Mouse (Mus musculus): ENCODE data around the gene Taf5. TPM values are rescaled to one million over a fixed set of nuclear protein-coding genes. Genes with fewer than 3 reads are reported as not detected.

Taf5 gene
- polyA plus RNA-seq (2015; fragmentation: Nextera tagmentation; extraction: Ambion mirVana): 5.7 and 5.8 TPM in 2 replicates

GRCm38 (mm10) chr19:47067096-47067882 is at the start of gene Taf5:
Gene Taf5, plus strand, starts transcription at chr19:47067746.
- Histone ChIP-seq H3K9ac (peak within 1 kb of the TSS; percentile 97), H3K36me3 (peaks cover 15% of the 10 kb centered on the region), H3K27ac (peak within 1 kb of the TSS; percentile 88), H3K27me3 (no peaks in the 10 kb centered on the region), H3K9me3 (no peaks in the 10 kb centered on the region), H3K4me3 (peak within 1 kb of the TSS; percentile 100), H3K4me2 (replicated peaks) (peak within 1 kb of the TSS; percentile 80), H3K4me1 (peaks cover 11% of the 10 kb centered on the region)
- ATAC-seq (ENCODE audit: low FRiP score, low read depth): peak; percentile 81
- WGBS: 10% methylated on average over 49 of the region's 49 CpGs

GRCm38 (mm10) chr19:47017831-47018230 is 49.7 kb upstream of the Taf5 start:
- Histone ChIP-seq H3K27ac (no peak overlapping the region), H3K27me3 (peaks cover 67% of the 10 kb centered on the region), H3K9me3 (no peaks in the 10 kb centered on the region), H3K9ac (no peak overlapping the region), H3K36me3 (no peaks in the 10 kb centered on the region), H3K4me2 (replicated peaks) (no peak overlapping the region), H3K4me1 (peaks cover 21% of the 10 kb centered on the region), H3K4me3 (no peak overlapping the region)
- WGBS: 9% methylated on average over 3 of the region's 3 CpGs
- ATAC-seq (ENCODE audit: low FRiP score, low read depth): no peak

- 36% methylated on average over 2 of the region's 2 CpGs for WGBS
- no peak for ATAC-seq (ENCODE audit: low FRiP score, low read depth)
- H3K4me3 ChIP-seq: no peak overlapping the region
- H3K4me2 ChIP-seq (replicated peaks): no peak overlapping the region
- peaks cover 21% of the 10 kb centered on the region for H3K4me1 ChIP-seq
- H3K27me3 ChIP-seq: peaks cover 62% of the 10 kb centered on the region
- no peak overlapping the region for H3K27ac ChIP-seq
- H3K9me3 ChIP-seq: no peaks in the 10 kb centered on the region
- H3K9ac ChIP-seq: no peak overlapping the region
- H3K36me3 ChIP-seq: no peaks in the 10 kb centered on the region
Observed at GRCm38 (mm10) chr19:47018330-47018729, 49.2 kb upstream of the Taf5 start.

- Histone ChIP-seq H3K9ac (no peak overlapping the region), H3K4me1 (peaks cover 19% of the 10 kb centered on the region), H3K4me3 (no peak overlapping the region), H3K4me2 (replicated peaks) (no peak overlapping the region), H3K27ac (no peak overlapping the region), H3K36me3 (no peaks in the 10 kb centered on the region), H3K27me3 (peaks cover 52% of the 10 kb centered on the region), H3K9me3 (no peaks in the 10 kb centered on the region)
- 22% methylated on average over 6 of the region's 6 CpGs for WGBS
- no peak for ATAC-seq (ENCODE audit: low FRiP score, low read depth)
Observed at GRCm38 (mm10) chr19:47019326-47019725, 48.2 kb upstream of the Taf5 start.

GRCm38 (mm10) chr19:47022709-47023108 is 44.8 kb upstream of the Taf5 start:
- WGBS: 71% methylated on average over 4 of the region's 4 CpGs
- Histone ChIP-seq H3K4me2 (replicated peaks) (no peak overlapping the region), H3K4me1 (0 out of 2 replicates have a peak, but pooled peaks cover 2% of the 10 kb centered on the region), H3K4me3 (no peak overlapping the region), H3K9me3 (no peaks in the 10 kb centered on the region), H3K36me3 (no peaks in the 10 kb centered on the region), H3K9ac (no peak overlapping the region), H3K27me3 (peaks cover 22% of the 10 kb centered on the region), H3K27ac (no peak overlapping the region)
- ATAC-seq (ENCODE audit: low FRiP score, low read depth): no peak

- H3K9ac ChIP-seq: no peak overlapping the region
- no peak for ATAC-seq (ENCODE audit: low FRiP score, low read depth)
- H3K9me3 ChIP-seq: no peaks in the 10 kb centered on the region
- no peak overlapping the region for H3K27ac ChIP-seq
- 0 out of 2 replicates have a peak, but pooled peaks cover 2% of the 10 kb centered on the region for H3K4me1 ChIP-seq
- H3K36me3 ChIP-seq: no peaks in the 10 kb centered on the region
- 86% methylated on average over 13 of the region's 13 CpGs for WGBS
- H3K27me3 ChIP-seq: peaks cover 14% of the 10 kb centered on the region
- no peak overlapping the region for H3K4me2 ChIP-seq (replicated peaks)
- no peak overlapping the region for H3K4me3 ChIP-seq
Observed at GRCm38 (mm10) chr19:47023546-47023945, 44.0 kb upstream of the Taf5 start.

GRCm38 (mm10) chr19:47024954-47025353 is 42.6 kb upstream of the Taf5 start:
- no peaks in the 10 kb centered on the region for H3K4me1 ChIP-seq
- H3K4me2 ChIP-seq (replicated peaks): no peak overlapping the region
- no peaks in the 10 kb centered on the region for H3K9me3 ChIP-seq
- no peaks in the 10 kb centered on the region for H3K36me3 ChIP-seq
- peaks cover 3% of the 10 kb centered on the region; the same call in 1 of the 2 replicates for H3K27me3 ChIP-seq
- ATAC-seq (ENCODE audit: low FRiP score, low read depth): no peak
- WGBS: 80% methylated on average over 10 of the region's 10 CpGs
- no peak overlapping the region for H3K4me3 ChIP-seq
- H3K27ac ChIP-seq: no peak overlapping the region
- no peak overlapping the region for H3K9ac ChIP-seq

GRCm38 (mm10) chr19:47026513-47026912 is 41.0 kb upstream of the Taf5 start:
- no peaks in the 10 kb centered on the region for H3K9me3 ChIP-seq
- no peak overlapping the region for H3K4me2 ChIP-seq (replicated peaks)
- WGBS: 90% methylated on average over 4 of the region's 4 CpGs
- H3K4me3 ChIP-seq: no peak overlapping the region
- H3K36me3 ChIP-seq: no peaks in the 10 kb centered on the region
- 0 out of 2 replicates have a peak, but pooled peaks cover 2% of the 10 kb centered on the region for H3K27me3 ChIP-seq
- ATAC-seq (ENCODE audit: low FRiP score, low read depth): no peak
- no peak overlapping the region for H3K27ac ChIP-seq
- H3K9ac ChIP-seq: no peak overlapping the region
- H3K4me1 ChIP-seq: no peaks in the 10 kb centered on the region

- H3K27ac ChIP-seq: no peak overlapping the region
- no peak overlapping the region for H3K9ac ChIP-seq
- H3K9me3 ChIP-seq: no peaks in the 10 kb centered on the region
- WGBS: 87% methylated on average over 9 of the region's 9 CpGs
- H3K4me1 ChIP-seq: no peaks in the 10 kb centered on the region
- no peak overlapping the region for H3K4me3 ChIP-seq
- no peak for ATAC-seq (ENCODE audit: low FRiP score, low read depth)
- no peaks in the 10 kb centered on the region for H3K27me3 ChIP-seq
- no peak overlapping the region for H3K4me2 ChIP-seq (replicated peaks)
- H3K36me3 ChIP-seq: peaks cover 20% of the 10 kb centered on the region
Observed at GRCm38 (mm10) chr19:47029796-47030195, 37.8 kb upstream of the Taf5 start.

- no peaks in the 10 kb centered on the region for H3K27me3 ChIP-seq
- H3K36me3 ChIP-seq: peaks cover 32% of the 10 kb centered on the region
- no peaks in the 10 kb centered on the region for H3K9me3 ChIP-seq
- H3K4me1 ChIP-seq: no peaks in the 10 kb centered on the region
- WGBS: 88% methylated on average over 6 of the region's 6 CpGs
- no peak overlapping the region for H3K27ac ChIP-seq
- ATAC-seq (ENCODE audit: low FRiP score, low read depth): no peak
- H3K9ac ChIP-seq: no peak overlapping the region
- no peak overlapping the region for H3K4me2 ChIP-seq (replicated peaks)
- no peak overlapping the region for H3K4me3 ChIP-seq
Observed at GRCm38 (mm10) chr19:47031770-47032169, 35.8 kb upstream of the Taf5 start.

- Histone ChIP-seq H3K27me3 (no peaks in the 10 kb centered on the region), H3K9me3 (no peaks in the 10 kb centered on the region), H3K27ac (no peak overlapping the region), H3K4me3 (no peak overlapping the region), H3K4me2 (replicated peaks) (no peak overlapping the region), H3K9ac (no peak overlapping the region), H3K4me1 (no peaks in the 10 kb centered on the region), H3K36me3 (peaks cover 62% of the 10 kb centered on the region)
- WGBS: 90% methylated on average over 4 of the region's 4 CpGs
- no peak for ATAC-seq (ENCODE audit: low FRiP score, low read depth)
Observed at GRCm38 (mm10) chr19:47034916-47035315, 32.6 kb upstream of the Taf5 start.

GRCm38 (mm10) chr19:47036596-47036995 is 30.9 kb upstream of the Taf5 start:
- 87% methylated on average over 3 of the region's 3 CpGs for WGBS
- Histone ChIP-seq H3K9me3 (no peaks in the 10 kb centered on the region), H3K4me2 (replicated peaks) (no peak overlapping the region), H3K9ac (no peak overlapping the region), H3K27me3 (no peaks in the 10 kb centered on the region), H3K27ac (no peak overlapping the region), H3K4me1 (no peaks in the 10 kb centered on the region), H3K4me3 (no peak overlapping the region), H3K36me3 (peaks cover 76% of the 10 kb centered on the region)
- no peak for ATAC-seq (ENCODE audit: low FRiP score, low read depth)
